19 mouse cellular contexts compared by ENCODE assay signal in genomic region chr19:31862512-31863249, GRCm38 (mm10). TPM values are rescaled to one million over a fixed set of nuclear protein-coding genes. Genes with fewer than 3 reads are reported as not detected.
A peak's percentile ranks its signal among the peaks of the same experiment; 100 is the strongest.
DNase-seq lines count a peak whose midpoint lies in the region; ATAC-seq and TF ChIP-seq lines count a peak whose summit lies in the region.
"Had no signal": no experiment of that assay in that cellular context is flagged by ENCODE, and none has a peak within 500 bp of the region (broad histone marks: within the 10 kb centered on the region; RNA-seq: fewer than 3 reads in every experiment).

No protein-coding gene starts in this region.

- H3K36me3 ChIP-seq in liver, postnatal 0 days (replicated peaks; ENCODE audit: insufficient read depth, low read length) = no peaks in the 10 kb centered on the region
- H3K36me3 ChIP-seq in forebrain, embryonic 15.5 days = no peaks in the 10 kb centered on the region
- no peaks in the 10 kb centered on the region for H3K36me3 ChIP-seq in hindbrain, embryonic 13.5 days
- H3K36me3 ChIP-seq: hindbrain, embryonic 15.5 days; neural tube, embryonic 15.5 days had no signal

- 62% methylated on average over 6 of the region's 6 CpGs for WGBS in liver, postnatal 0 days (ENCODE audit: insufficient replicate concordance)
- WGBS in forebrain, embryonic 15.5 days = 31% methylated on average over 6 of the region's 6 CpGs
- 49% methylated on average over 6 of the region's 6 CpGs for WGBS in hindbrain, embryonic 13.5 days

- H3K27me3 ChIP-seq in liver, postnatal 0 days (ENCODE audit: insufficient read depth, low read length) = no peaks in the 10 kb centered on the region
- no peaks in the 10 kb centered on the region for H3K27me3 ChIP-seq in forebrain, embryonic 15.5 days
- no peaks in the 10 kb centered on the region for H3K27me3 ChIP-seq in hindbrain, embryonic 13.5 days
- H3K27me3 ChIP-seq: hindbrain, embryonic 15.5 days; neural tube, embryonic 15.5 days had no signal

- H3K4me2 ChIP-seq in liver, postnatal 0 days (ENCODE audit: low read depth, low read length) = no peak overlapping the region
- H3K4me2 ChIP-seq in forebrain, embryonic 15.5 days (replicated peaks) = no peak overlapping the region
- no peak overlapping the region for H3K4me2 ChIP-seq in hindbrain, embryonic 13.5 days
- H3K4me2 ChIP-seq: hindbrain, embryonic 15.5 days; liver, embryonic 11.5 days; neural tube, embryonic 15.5 days had no signal

- TF ChIP-seq EP300 in liver, postnatal 0 days (IDR thresholded peaks at IDR 0.05; ENCODE audit: low read depth) = no peak

- no peak overlapping the region for H3K27ac ChIP-seq in liver, postnatal 0 days (ENCODE audit: low read depth)
- no peak overlapping the region for H3K27ac ChIP-seq in forebrain, embryonic 15.5 days (replicated peaks)
- H3K27ac ChIP-seq in hindbrain, embryonic 13.5 days = no peak overlapping the region
- H3K27ac ChIP-seq: hindbrain, embryonic 15.5 days; neural tube, embryonic 15.5 days; stomach, postnatal 0 days had no signal

- no peak overlapping the region for H3K9ac ChIP-seq in liver, postnatal 0 days (replicated peaks)
- no peak overlapping the region for H3K9ac ChIP-seq in forebrain, embryonic 15.5 days (replicated peaks)
- no peak overlapping the region for H3K9ac ChIP-seq in hindbrain, embryonic 13.5 days
- H3K9ac ChIP-seq: hindbrain, embryonic 15.5 days; neural tube, embryonic 15.5 days had no signal

- peak; percentile 1 for DNase-seq in embryo, embryonic 11 days
- DNase-seq in embryo, embryonic 9.5 days (ENCODE audit: extremely low spot score) = no peak
- DNase-seq in liver, postnatal 0 days = no peak
- DNase-seq in liver = no peak
- peak; percentile 42 for DNase-seq in retina, postnatal 1 day
- DNase-seq in heart, adult 18-20 months = no peak
- DNase-seq: adrenal gland, postnatal 25 days; lung, postnatal 10 days had no signal

- H3K4me1 ChIP-seq in liver, postnatal 0 days (ENCODE audit: insufficient read depth) = no peaks in the 10 kb centered on the region
- no peaks in the 10 kb centered on the region for H3K4me1 ChIP-seq in forebrain, embryonic 15.5 days
- no peaks in the 10 kb centered on the region for H3K4me1 ChIP-seq in hindbrain, embryonic 13.5 days (replicated peaks)
- H3K4me1 ChIP-seq: hindbrain, embryonic 15.5 days; neural tube, embryonic 15.5 days had no signal

- H3K9me3 ChIP-seq in liver, postnatal 0 days (ENCODE audit: low read length) = no peaks in the 10 kb centered on the region
- no peaks in the 10 kb centered on the region for H3K9me3 ChIP-seq in forebrain, embryonic 15.5 days
- no peaks in the 10 kb centered on the region for H3K9me3 ChIP-seq in hindbrain, embryonic 13.5 days
- H3K9me3 ChIP-seq: hindbrain, embryonic 15.5 days; neural tube, embryonic 15.5 days had no signal

- ATAC-seq in liver, postnatal 0 days = no peak
- ATAC-seq in forebrain, embryonic 15.5 days (replicated peaks) = peak; percentile 89
- no peak for ATAC-seq in hindbrain, embryonic 13.5 days (ENCODE audit: low FRiP score)

- peak; percentile 28; the same call in 1 of the 2 replicates for TF ChIP-seq CTCF in liver, postnatal 0 days (IDR thresholded peaks at IDR 0.05; ENCODE audit: low read depth)

- H3K4me3 ChIP-seq in liver, postnatal 0 days (ENCODE audit: low read depth, low read length) = no peak overlapping the region
- H3K4me3 ChIP-seq in forebrain, embryonic 15.5 days = no peak overlapping the region
- H3K4me3 ChIP-seq in hindbrain, embryonic 13.5 days = no peak overlapping the region
- H3K4me3 ChIP-seq: hindbrain, embryonic 15.5 days; neural tube, embryonic 15.5 days had no signal

RNA-seq across cellular contexts. Expression of gene A1cf, which starts 5.9 kb away (rescaled TPM):
- 8.8 and 11.5 TPM in 2 replicates for polyA plus RNA-seq in liver, postnatal 0 days (2015; fragmentation: Nextera tagmentation; extraction: Ambion mirVana)
- polyA plus RNA-seq in forebrain, embryonic 15.5 days (2015; fragmentation: Nextera tagmentation; extraction: Ambion mirVana) = not detected in 2 replicates
- total RNA-seq in heart, adult 18-20 months (2021) = not detected
- polyA plus RNA-seq in hindbrain, embryonic 13.5 days (2015; fragmentation: Nextera tagmentation; extraction: Ambion mirVana) = not detected in 2 replicates
- total RNA-seq: adrenal gland, postnatal 25 days; ES-E14; left cerebral cortex, postnatal 25 days; monocyte, adult 5-6 weeks had no signal
- polyA plus RNA-seq: embryonic facial prominence, embryonic 14.5 days; heart, embryonic 16.5 days; hindbrain, embryonic 15.5 days; neural tube, embryonic 15.5 days had no signal

Comparison
In these comparisons a context has a peak if more than half of its experiments do, and no peak if none do; other contexts are left out.
1. DNase-seq: peak in embryo, embryonic 11 days (single experiment) and retina, postnatal 1 day (single experiment); none in embryo, embryonic 9.5 days (single experiment), liver, postnatal 0 days (single experiment), liver (single experiment) and heart, adult 18-20 months (0 of 2).